Mouse (Mus musculus): ENCODE results near the gene Tmem184a. TPM values are rescaled to one million over a fixed set of nuclear protein-coding genes. Genes with fewer than 3 reads are reported as not detected.

The Tmem184a gene
- under 1 TPM in 1 of 2 experiments, not detected in 1; 0.65 TPM for total RNA-seq (2021)
- long read RNA-seq, experiment 1, full-length matches to known transcripts = 1 of 1 reads
- long read RNA-seq, experiment 1, partial matches to known transcripts = 0 of 1 reads
- long read RNA-seq, experiment 1, other reads (novel, unspliced or antisense) = 0 of 1 reads
- long read RNA-seq, experiment 2 = 0 reads

- intact Hi-C loops (cut with DNase I) = loop anchor here (2.0 kb wide), 1 partner anchor 37 kb away; no protein-coding TSS in a partner anchor
- no peak for DNase-seq
Measured at GRCm38 (mm10) chr5:139819538-139820181, at the start of gene Tmem184a. Gene Tmem184a, minus strand, starts transcription at chr5:139819917.

- intact Hi-C loops (cut with DNase I) = no loop called here
- peak; percentile 72 to 85 for DNase-seq
Measured at GRCm38 (mm10) chr5:139862759-139863158, 43.0 kb upstream of the Tmem184a start.

GRCm38 (mm10) chr5:139860328-139861104, 40.8 kb upstream of the Tmem184a start:
- intact Hi-C loops (cut with DNase I) = no loop called here
- no peak for DNase-seq

- intact Hi-C loops (cut with DNase I) = no loop called here
- DNase-seq = peak in 1 of 2 experiments; percentile 7
Measured at GRCm38 (mm10) chr5:139849626-139850320, 30.1 kb upstream of the Tmem184a start.

GRCm38 (mm10) chr5:139839142-139839541, 19.4 kb upstream of the Tmem184a start:
- no peak for DNase-seq
- intact Hi-C loops (cut with DNase I) = loop anchor here (1.0 to 10.0 kb wide), 7 partner anchors 70 to 698 kb away; partner anchors contain the start of gene Eif3b

- intact Hi-C loops (cut with DNase I) = loop anchor here (1.0 to 10.0 kb wide), 7 partner anchors 70 to 699 kb away; partner anchors contain the start of gene Eif3b
- DNase-seq = peak; percentile 68 to 84
Measured at GRCm38 (mm10) chr5:139838476-139838892, 18.8 kb upstream of the Tmem184a start.

GRCm38 (mm10) chr5:139835706-139836105, 16.0 kb upstream of the Tmem184a start:
- no peak for DNase-seq
- intact Hi-C loops (cut with DNase I) = loop anchor here (2.0 to 10.0 kb wide), 3 partner anchors 305 to 702 kb away; partner anchors contain the start of gene Eif3b

- intact Hi-C loops (cut with DNase I) = loop anchor here (10.0 kb wide), 1 partner anchor 583 kb away; the partner anchor contains the start of gene Eif3b
- no peak for DNase-seq
Measured at GRCm38 (mm10) chr5:139832125-139832524, 12.4 kb upstream of the Tmem184a start.

GRCm38 (mm10) chr5:139830734-139831133, 11.0 kb upstream of the Tmem184a start:
- DNase-seq = no peak
- intact Hi-C loops (cut with DNase I) = loop anchor here (10.0 kb wide), 1 partner anchor 584 kb away; the partner anchor contains the start of gene Eif3b

- intact Hi-C loops (cut with DNase I) = no loop called here
Measured at GRCm38 (mm10) chr5:139829384-139829783, 9.7 kb upstream of the Tmem184a start.

GRCm38 (mm10) chr5:139827593-139827992, 7.9 kb upstream of the Tmem184a start:
- no peak for DNase-seq
- intact Hi-C loops (cut with DNase I) = no loop called here

More at GRCm38 (mm10) chr5:139829384-139829783, 9.7 kb upstream of the Tmem184a start:
- DNase-seq = no peak

GRCm38 (mm10) chr5:139826357-139827055, 6.8 kb upstream of the Tmem184a start, which contains the start of the genes Gm26938 and Psmg3:
Gene Gm26938, minus strand, starts transcription at chr5:139826407.
Gene Psmg3, minus strand, starts transcription at chr5:139826885.
- peak; percentile 89 to 95 for DNase-seq
- intact Hi-C loops (cut with DNase I) = no loop called here

GRCm38 (mm10) chr5:139825947-139826346, 6.2 kb upstream of the Tmem184a start:
- intact Hi-C loops (cut with DNase I) = no loop called here
- no peak for DNase-seq

- no peak for DNase-seq
- intact Hi-C loops (cut with DNase I) = no loop called here
Measured at GRCm38 (mm10) chr5:139824531-139824930, 4.8 kb upstream of the Tmem184a start.

- intact Hi-C loops (cut with DNase I) = no loop called here
- no peak for DNase-seq
Measured at GRCm38 (mm10) chr5:139821466-139822459, 2.0 kb upstream of the Tmem184a start.

- intact Hi-C loops (cut with DNase I) = loop anchor here (2.0 kb wide), 1 partner anchor 36 kb away; no protein-coding TSS in a partner anchor
- peak in 1 of 2 experiments; percentile 57 for DNase-seq
Measured at GRCm38 (mm10) chr5:139818801-139819200, 916 bp downstream of the Tmem184a start.

- intact Hi-C loops (cut with DNase I) = loop anchor here (2.0 kb wide), 1 partner anchor 35 kb away; no protein-coding TSS in a partner anchor
- DNase-seq = no peak
Measured at GRCm38 (mm10) chr5:139818056-139818455, 1.7 kb downstream of the Tmem184a start.

- intact Hi-C loops (cut with DNase I) = loop anchor here (2.0 kb wide), 1 partner anchor 18 kb away; no protein-coding TSS in a partner anchor
- DNase-seq = no peak
Measured at GRCm38 (mm10) chr5:139817292-139817691, 2.4 kb downstream of the Tmem184a start.

All from heart, postnatal 14 days (tissue).